Mouse (Mus musculus) G1E (cell line): ENCODE results near the gene Mkln1.

Experiments used
- CTCF ChIP-seq: IDR thresholded peaks from 2 replicates; pipeline ENCODE4 v1.5.1; 2012; ENCODE audit warnings: low read depth, low read length, inconsistent platforms, mixed read lengths
- GATA1 ChIP-seq: IDR thresholded peaks from 2 replicates; pipeline ENCODE4 v1.6.1; 2012; ENCODE audit warnings: borderline replicate concordance, low read length, inconsistent platforms, mixed read lengths
- GATA2 ChIP-seq: IDR thresholded peaks from 2 replicates; pipeline ENCODE4 v1.6.1; 2012; ENCODE audit warnings: low read depth, low read length, inconsistent platforms, borderline replicate concordance
- POLR2AphosphoS5 ChIP-seq: IDR thresholded peaks from 2 replicates; pipeline ENCODE4 v1.6.1; 2012; ENCODE audit warnings: low read depth, low read length, inconsistent platforms; ENCODE audit not compliant: insufficient replicate concordance
- TAL1 ChIP-seq: conservative IDR thresholded peaks from 2 replicates; pipeline ENCODE4 v1.6.1; 2012; ENCODE audit warnings: low read depth, low read length, inconsistent platforms, mixed read lengths

DNA sequence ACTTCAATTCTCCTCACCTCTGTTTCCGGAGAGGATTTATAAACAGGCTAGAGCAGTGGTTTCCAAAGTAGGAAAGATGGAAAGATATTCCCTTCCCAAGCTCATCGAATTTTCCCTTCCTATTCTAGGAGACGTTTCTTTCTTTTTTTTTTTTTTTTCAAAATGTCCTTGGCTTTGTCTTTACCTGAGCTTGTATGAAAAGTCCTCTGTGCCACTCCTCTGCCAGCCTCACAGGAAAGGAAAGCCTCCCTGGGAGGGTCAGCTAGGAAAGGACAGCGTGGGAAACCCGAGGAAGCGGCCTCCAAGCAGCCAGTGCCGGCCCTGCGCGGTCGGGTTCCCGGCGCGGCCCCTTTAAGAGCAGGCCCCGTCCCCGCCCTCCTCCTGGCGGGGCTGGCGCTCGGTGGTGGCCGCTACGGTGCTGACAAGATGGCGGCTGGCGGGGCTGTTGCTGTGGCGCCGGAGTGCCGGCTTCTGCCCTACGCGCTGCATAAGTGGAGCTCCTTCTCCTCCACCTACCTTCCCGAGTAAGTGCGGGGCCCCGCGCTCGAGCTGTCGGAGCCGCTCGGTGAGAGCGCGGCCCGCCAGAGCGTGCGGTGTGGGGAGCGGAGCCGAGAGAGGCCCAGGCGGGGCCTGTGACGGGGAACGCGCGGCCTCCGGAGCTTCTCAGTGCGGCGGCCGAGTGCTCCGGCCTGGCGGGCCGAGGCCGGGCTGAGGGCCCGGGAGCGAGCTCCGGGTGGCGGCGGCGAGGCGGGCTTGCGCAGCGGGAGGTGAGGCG is at the start of gene Mkln1:
- TF ChIP-seq CTCF (no peak), GATA1 (no peak), GATA2 (no peak), POLR2AphosphoS5 (no peak), TAL1 (no peak; the same call in 1 of the 2 replicates)
